In the genomic region with DNA sequence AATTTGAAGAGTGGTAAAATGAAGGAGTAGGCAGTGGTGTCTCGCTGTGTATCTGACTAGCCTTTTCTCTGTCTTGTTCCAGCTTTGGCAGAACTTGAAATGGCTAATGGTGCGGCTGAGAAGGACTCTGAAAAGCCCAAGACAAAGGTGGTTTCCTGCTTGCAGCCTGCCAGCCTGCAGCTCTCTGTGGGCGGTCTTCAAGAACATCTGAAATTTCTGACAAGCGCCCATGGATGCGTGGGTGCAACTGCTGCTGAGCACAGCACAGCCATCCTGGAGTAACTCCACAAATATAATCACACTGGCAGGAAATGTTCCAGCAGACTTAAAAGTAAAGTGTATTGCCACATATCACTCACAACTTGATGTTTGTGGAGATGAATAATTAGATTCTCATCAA, we compare ENCODE assay signal across 16 mouse cellular contexts.
DNase-seq lines count a peak whose midpoint lies in the region; ATAC-seq lines count a peak whose summit lies in the region.
"Had no signal": no experiment of that assay in that cellular context is flagged by ENCODE, and none has a peak within 500 bp of the region (broad histone marks: within the 10 kb centered on the region; RNA-seq: fewer than 3 reads in every experiment).

No protein-coding gene starts in this region.

- no peaks in the 10 kb centered on the region for H3K9me3 ChIP-seq in forebrain, embryonic 14.5 days (replicated peaks; ENCODE audit: control insufficient read depth, low read length)
- H3K9me3 ChIP-seq in forebrain, embryonic 13.5 days (replicated peaks), result no peaks in the 10 kb centered on the region
- H3K9me3 ChIP-seq: embryonic facial prominence, embryonic 12.5 days; liver, embryonic 12.5 days; midbrain, embryonic 12.5 days had no signal

- H3K4me1 ChIP-seq in forebrain, embryonic 14.5 days (ENCODE audit: control insufficient read depth, insufficient read depth, low read length), result no peaks in the 10 kb centered on the region
- no peaks in the 10 kb centered on the region for H3K4me1 ChIP-seq in forebrain, embryonic 13.5 days
- H3K4me1 ChIP-seq: embryonic facial prominence, embryonic 12.5 days; hindbrain, embryonic 15.5 days; liver, embryonic 12.5 days; midbrain, embryonic 12.5 days had no signal

- H3K27ac ChIP-seq in forebrain, embryonic 14.5 days (ENCODE audit: low read depth, low read length), result no peak overlapping the region
- H3K27ac ChIP-seq in forebrain, embryonic 13.5 days, result no peak overlapping the region
- H3K27ac ChIP-seq: embryonic facial prominence, embryonic 12.5 days; hindbrain, embryonic 15.5 days; liver, embryonic 12.5 days; midbrain, embryonic 12.5 days had no signal

- ATAC-seq in forebrain, embryonic 14.5 days, result no peak
- no peak for ATAC-seq in forebrain, embryonic 13.5 days
- ATAC-seq: liver, embryonic 12.5 days had no signal

- no peak overlapping the region for H3K4me3 ChIP-seq in forebrain, embryonic 14.5 days (ENCODE audit: low read depth, low read length)
- H3K4me3 ChIP-seq in forebrain, embryonic 13.5 days, result no peak overlapping the region
- H3K4me3 ChIP-seq: embryonic facial prominence, embryonic 12.5 days; hindbrain, embryonic 15.5 days; liver, embryonic 12.5 days; midbrain, embryonic 12.5 days had no signal

- no peaks in the 10 kb centered on the region for H3K36me3 ChIP-seq in forebrain, embryonic 14.5 days (ENCODE audit: control insufficient read depth, insufficient read depth, low read length)
- no peaks in the 10 kb centered on the region for H3K36me3 ChIP-seq in forebrain, embryonic 13.5 days (ENCODE audit: poor library complexity, severe bottlenecking)
- H3K36me3 ChIP-seq: embryonic facial prominence, embryonic 12.5 days; hindbrain, embryonic 15.5 days; liver, embryonic 12.5 days; midbrain, embryonic 12.5 days had no signal

- peak; percentile 7 for DNase-seq in forebrain, embryonic 14.5 days (ENCODE audit: low spot score)
- peak; percentile 22 to 49 for DNase-seq in frontal cortex, postnatal 10 days (ENCODE audit: low spot score in 2 of 2)
- peak; percentile 22 to 38 for DNase-seq in layer of hippocampus, postnatal 14 days (ENCODE audit: low spot score in 2 of 2)
- DNase-seq in right cerebral cortex, adult 2 months (ENCODE audit: low spot score in 2 of 2), result peak; percentile 68 to 76
- no peak for DNase-seq in liver
- no peak for DNase-seq in thymus, adult 18-20 months
- no peak for DNase-seq in heart, postnatal 14 days
- DNase-seq: heart, adult 11 months; kidney, adult 8-10 months; lung, postnatal 10 days; thymus, adult 2 months had no signal

- no peak overlapping the region for H3K4me2 ChIP-seq in forebrain, embryonic 14.5 days (ENCODE audit: low read length)
- H3K4me2 ChIP-seq in forebrain, embryonic 13.5 days, result no peak overlapping the region
- H3K4me2 ChIP-seq: embryonic facial prominence, embryonic 12.5 days; hindbrain, embryonic 15.5 days; liver, embryonic 12.5 days; midbrain, embryonic 12.5 days had no signal

- H3K9ac ChIP-seq in forebrain, embryonic 14.5 days (ENCODE audit: low read length), result no peak overlapping the region
- no peak overlapping the region for H3K9ac ChIP-seq in forebrain, embryonic 13.5 days
- H3K9ac ChIP-seq: embryonic facial prominence, embryonic 12.5 days; hindbrain, embryonic 15.5 days; liver, embryonic 12.5 days; midbrain, embryonic 12.5 days had no signal

- 0 out of 2 replicates have a peak, but pooled peaks cover 3% of the 10 kb centered on the region for H3K27me3 ChIP-seq in forebrain, embryonic 14.5 days (replicated peaks; ENCODE audit: control insufficient read depth, insufficient read depth, low read length)
- peaks cover 3% of the 10 kb centered on the region; the same call in 1 of the 2 replicates for H3K27me3 ChIP-seq in forebrain, embryonic 13.5 days
- H3K27me3 ChIP-seq: liver, embryonic 12.5 days had no signal

- intact Hi-C loops in heart, postnatal 14 days (cut with DNase I), result no loop called here

- WGBS in forebrain, embryonic 14.5 days, result 43% methylated on average over 5 of the region's 5 CpGs
- WGBS in forebrain, embryonic 13.5 days, result 46% methylated on average over 5 of the region's 5 CpGs

Comparison
In these comparisons a context has a peak if more than half of its experiments do, and no peak if none do; other contexts are left out.
1. DNase-seq: peak in forebrain, embryonic 14.5 days (single experiment), frontal cortex, postnatal 10 days (2 of 2), layer of hippocampus, postnatal 14 days (2 of 2) and right cerebral cortex, adult 2 months (2 of 2); none in liver (single experiment), thymus, adult 18-20 months (0 of 2) and heart, postnatal 14 days (0 of 2).